Mouse (Mus musculus): ENCODE measurements around the gene Eogt. TPM values are rescaled to one million over a fixed set of nuclear protein-coding genes. Genes with fewer than 3 reads are reported as not detected.

Gene Eogt
- polyA plus RNA-seq, 1 experiment: 8.6 TPM

- Histone ChIP-seq H3K27ac (ENCODE audit: control insufficient read depth, insufficient read depth, low read length) (no peak overlapping the region), H3K4me1 (replicated peaks; ENCODE audit: control insufficient read depth, insufficient read depth, low read length) (peaks cover 10% of the 10 kb centered on the region), H3K36me3 (ENCODE audit: control insufficient read depth, insufficient read depth, low read length) (no peaks in the 10 kb centered on the region), H3K4me3 (ENCODE audit: control insufficient read depth, insufficient read depth, low read length) (peak overlapping the region; percentile 77), H3K27me3 (ENCODE audit: control insufficient read depth, insufficient read depth, low read length) (no peaks in the 10 kb centered on the region)
- DNase-seq: peak; percentile 8
- WGBS: 47% methylated on average over 18 of the region's 18 CpGs
- TF ChIP-seq POLR2A (IDR thresholded peaks at IDR 0.05; ENCODE audit: control insufficient read depth, extremely low read depth, insufficient read depth, low read length, poor library complexity) (no peak), CTCF (IDR thresholded peaks at IDR 0.05; ENCODE audit: borderline replicate concordance, control insufficient read depth, extremely low read depth, insufficient read depth, low read length, poor library complexity) (no peak)
Observed at GRCm38 (mm10) chr6:97147755-97148382, 1.1 kb downstream of the Eogt start.

DNA sequence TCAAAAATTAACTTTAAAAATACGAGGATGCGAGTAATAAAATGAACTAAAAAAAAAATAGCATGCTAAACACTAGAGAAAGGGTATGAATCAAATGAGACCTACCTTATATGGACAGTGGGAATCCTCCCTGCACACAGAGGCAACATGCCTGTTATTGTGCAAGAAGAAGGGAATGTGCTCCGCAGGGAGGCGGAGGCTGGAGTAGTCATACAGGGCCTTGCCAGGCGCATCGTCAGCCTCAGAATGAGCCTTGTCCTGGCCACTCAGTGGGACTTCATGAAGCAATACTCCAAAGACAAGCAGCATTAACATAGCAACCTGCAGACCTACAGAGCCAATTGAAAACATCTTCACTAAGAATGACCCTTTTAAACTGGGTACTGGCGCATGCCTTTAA is 3.8 kb downstream of the Eogt start:
- H3K27me3 ChIP-seq (ENCODE audit: control insufficient read depth, insufficient read depth, low read length): no peaks in the 10 kb centered on the region
- no peak for TF ChIP-seq CTCF (IDR thresholded peaks at IDR 0.05; ENCODE audit: borderline replicate concordance, control insufficient read depth, extremely low read depth, insufficient read depth, low read length, poor library complexity)
- no peak for DNase-seq

DNA sequence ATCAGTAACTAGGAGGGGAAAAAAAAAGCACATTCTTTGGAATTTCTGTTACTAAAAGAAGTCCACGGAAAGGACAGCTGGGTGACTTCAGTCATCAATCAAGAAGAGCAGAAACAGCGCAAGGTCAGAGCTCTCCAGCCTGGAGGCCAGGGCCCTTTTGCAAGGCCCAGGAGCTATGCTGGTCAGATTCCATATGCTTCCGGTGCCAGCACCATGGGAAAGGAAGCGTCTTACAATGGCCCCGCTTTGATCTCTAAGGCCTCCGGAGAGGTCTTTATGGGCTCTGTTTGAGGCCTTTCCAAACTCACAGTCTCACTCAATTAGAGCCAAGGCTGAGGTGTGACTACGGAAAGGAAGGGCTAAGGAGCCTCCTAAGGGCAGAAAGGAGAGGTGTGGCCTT is 4.6 kb downstream of the Eogt start:
- H3K4me1 ChIP-seq (replicated peaks; ENCODE audit: control insufficient read depth, insufficient read depth, low read length): peaks cover 10% of the 10 kb centered on the region
- H3K27ac ChIP-seq (ENCODE audit: control insufficient read depth, insufficient read depth, low read length): no peak overlapping the region
- WGBS: 94% methylated on average over 7 of the region's 7 CpGs
- H3K36me3 ChIP-seq (ENCODE audit: control insufficient read depth, insufficient read depth, low read length): no peaks in the 10 kb centered on the region
- no peak overlapping the region for H3K4me3 ChIP-seq (ENCODE audit: control insufficient read depth, insufficient read depth, low read length)
- DNase-seq: no peak
- H3K27me3 ChIP-seq (ENCODE audit: control insufficient read depth, insufficient read depth, low read length): no peaks in the 10 kb centered on the region
- TF ChIP-seq POLR2A (IDR thresholded peaks at IDR 0.05; ENCODE audit: control insufficient read depth, extremely low read depth, insufficient read depth, low read length, poor library complexity) (no peak), CTCF (IDR thresholded peaks at IDR 0.05; ENCODE audit: borderline replicate concordance, control insufficient read depth, extremely low read depth, insufficient read depth, low read length, poor library complexity) (no peak)

More for the DNA sequence above, 3.8 kb downstream of the Eogt start:
- Histone ChIP-seq H3K36me3 (ENCODE audit: control insufficient read depth, insufficient read depth, low read length) (no peaks in the 10 kb centered on the region), H3K4me3 (ENCODE audit: control insufficient read depth, insufficient read depth, low read length) (no peak overlapping the region), H3K27ac (ENCODE audit: control insufficient read depth, insufficient read depth, low read length) (no peak overlapping the region), H3K4me1 (replicated peaks; ENCODE audit: control insufficient read depth, insufficient read depth, low read length) (peaks cover 10% of the 10 kb centered on the region)
- 97% methylated on average over 7 of the region's 7 CpGs for WGBS

DNA sequence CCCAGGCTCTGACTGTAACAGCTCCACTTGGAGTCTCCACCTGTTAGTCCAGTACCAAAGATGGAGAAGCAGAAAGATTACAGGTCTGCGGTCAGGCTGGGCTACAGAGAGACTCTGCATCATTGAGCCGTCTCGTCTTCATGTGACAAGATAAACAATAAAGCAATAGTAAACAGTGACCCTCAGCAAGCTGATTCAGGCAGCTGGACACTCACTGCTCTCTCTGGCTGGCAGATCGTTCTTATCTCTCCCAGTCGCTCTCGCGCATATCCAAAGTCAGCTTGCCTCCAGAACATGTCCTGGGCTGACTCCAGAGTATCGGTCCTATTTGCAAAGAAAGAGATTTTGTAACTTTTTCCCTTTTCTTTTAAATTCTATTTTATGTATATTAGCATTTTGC is 6.4 kb downstream of the Eogt start:
- DNase-seq: no peak
- Histone ChIP-seq H3K27me3 (ENCODE audit: control insufficient read depth, insufficient read depth, low read length) (no peaks in the 10 kb centered on the region), H3K36me3 (ENCODE audit: control insufficient read depth, insufficient read depth, low read length) (no peaks in the 10 kb centered on the region), H3K4me1 (replicated peaks; ENCODE audit: control insufficient read depth, insufficient read depth, low read length) (peaks cover under 1% of the 10 kb centered on the region), H3K4me3 (ENCODE audit: control insufficient read depth, insufficient read depth, low read length) (no peak overlapping the region), H3K27ac (ENCODE audit: control insufficient read depth, insufficient read depth, low read length) (no peak overlapping the region)
- 97% methylated on average over 8 of the region's 8 CpGs for WGBS
- no peak for TF ChIP-seq POLR2A (IDR thresholded peaks at IDR 0.05; ENCODE audit: control insufficient read depth, extremely low read depth, insufficient read depth, low read length, poor library complexity)

- no peaks in the 10 kb centered on the region for H3K36me3 ChIP-seq (ENCODE audit: control insufficient read depth, insufficient read depth, low read length)
- H3K4me3 ChIP-seq (ENCODE audit: control insufficient read depth, insufficient read depth, low read length): no peak overlapping the region
- TF ChIP-seq POLR2A (IDR thresholded peaks at IDR 0.05; ENCODE audit: control insufficient read depth, extremely low read depth, insufficient read depth, low read length, poor library complexity): no peak
- TF ChIP-seq CTCF (IDR thresholded peaks at IDR 0.05; ENCODE audit: borderline replicate concordance, control insufficient read depth, extremely low read depth, insufficient read depth, low read length, poor library complexity): no peak
- no peak overlapping the region for H3K27ac ChIP-seq (ENCODE audit: control insufficient read depth, insufficient read depth, low read length)
- no peaks in the 10 kb centered on the region for H3K4me1 ChIP-seq (replicated peaks; ENCODE audit: control insufficient read depth, insufficient read depth, low read length)
- no peaks in the 10 kb centered on the region for H3K27me3 ChIP-seq (ENCODE audit: control insufficient read depth, insufficient read depth, low read length)
- WGBS: 92% methylated on average over 7 of the region's 7 CpGs
- DNase-seq: no peak
Observed at GRCm38 (mm10) chr6:97141811-97142210, 7.2 kb downstream of the Eogt start.

DNA sequence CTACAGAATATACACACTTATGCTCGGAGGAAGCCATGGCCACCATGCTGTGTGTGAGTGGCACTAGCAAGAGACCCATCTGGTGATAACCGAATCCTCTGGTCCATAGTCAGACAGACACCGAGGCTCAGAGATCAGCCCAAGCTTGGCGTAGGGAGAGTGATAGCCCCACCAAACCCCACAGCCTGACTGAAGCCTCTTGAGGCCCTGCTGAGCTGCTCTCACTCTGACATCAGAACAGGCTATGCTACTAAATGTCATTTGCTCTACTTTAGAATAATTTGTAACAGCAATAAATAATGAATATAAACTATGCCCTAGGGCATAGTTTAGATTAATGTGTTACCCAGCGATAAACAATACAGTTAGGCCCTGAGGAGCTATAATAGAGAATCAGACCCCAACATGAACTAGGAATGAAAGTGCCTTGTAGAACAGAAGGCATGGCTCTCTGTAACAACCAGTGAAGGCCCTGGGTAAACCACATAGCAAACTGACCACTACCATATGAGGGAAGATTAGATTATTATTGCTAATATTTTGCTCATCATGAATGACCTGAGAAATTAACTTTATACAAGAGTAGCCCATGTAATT is 16.2 kb downstream of the Eogt start:
- no peak overlapping the region for H3K4me3 ChIP-seq (ENCODE audit: control insufficient read depth, insufficient read depth, low read length)
- no peak for DNase-seq
- 97% methylated on average over 5 of the region's 5 CpGs for WGBS
- H3K36me3 ChIP-seq (ENCODE audit: control insufficient read depth, insufficient read depth, low read length): no peaks in the 10 kb centered on the region
- no peaks in the 10 kb centered on the region for H3K4me1 ChIP-seq (replicated peaks; ENCODE audit: control insufficient read depth, insufficient read depth, low read length)
- TF ChIP-seq POLR2A (IDR thresholded peaks at IDR 0.05; ENCODE audit: control insufficient read depth, extremely low read depth, insufficient read depth, low read length, poor library complexity) (no peak), CTCF (IDR thresholded peaks at IDR 0.05; ENCODE audit: borderline replicate concordance, control insufficient read depth, extremely low read depth, insufficient read depth, low read length, poor library complexity) (no peak)
- no peaks in the 10 kb centered on the region for H3K27me3 ChIP-seq (ENCODE audit: control insufficient read depth, insufficient read depth, low read length)
- no peak overlapping the region for H3K27ac ChIP-seq (ENCODE audit: control insufficient read depth, insufficient read depth, low read length)

- no peak overlapping the region for H3K27ac ChIP-seq (ENCODE audit: control insufficient read depth, insufficient read depth, low read length)
- 87% methylated on average over 4 of the region's 4 CpGs for WGBS
- TF ChIP-seq CTCF (IDR thresholded peaks at IDR 0.05; ENCODE audit: borderline replicate concordance, control insufficient read depth, extremely low read depth, insufficient read depth, low read length, poor library complexity): no peak
- TF ChIP-seq POLR2A (IDR thresholded peaks at IDR 0.05; ENCODE audit: control insufficient read depth, extremely low read depth, insufficient read depth, low read length, poor library complexity): no peak
- no peaks in the 10 kb centered on the region for H3K27me3 ChIP-seq (ENCODE audit: control insufficient read depth, insufficient read depth, low read length)
- H3K4me1 ChIP-seq (replicated peaks; ENCODE audit: control insufficient read depth, insufficient read depth, low read length): no peaks in the 10 kb centered on the region
- no peak for DNase-seq
- no peaks in the 10 kb centered on the region for H3K36me3 ChIP-seq (ENCODE audit: control insufficient read depth, insufficient read depth, low read length)
- H3K4me3 ChIP-seq (ENCODE audit: control insufficient read depth, insufficient read depth, low read length): no peak overlapping the region
Observed at GRCm38 (mm10) chr6:97131808-97132207, 17.2 kb downstream of the Eogt start.

Data from thymus, adult 2 months (tissue).